Mouse (Mus musculus) limb, embryonic 11.5 days (tissue): ENCODE results near the gene Spc24. TPM values are rescaled to one million over a fixed set of nuclear protein-coding genes. Genes with fewer than 3 reads are reported as not detected.
A peak's percentile ranks its signal among the peaks of the same experiment; 100 is the strongest.
"Not testable (repeated sequence)": the region's sequence is repeated elsewhere in the genome, so short reads cannot be mapped to it uniquely, and the experiment has no call there.

ENCODE experiments used
- ATAC-seq: fragments of 200-750 bp; cut with Nextera tagmentation; 2 replicates; pipeline ENCODE4 v1.8.0; 2017; ENCODE audit warnings: low read depth; ENCODE audit not compliant: insufficient number of reproducible peaks, low FRiP score, low TSS enrichment
- DNase-seq: peaks from one replicate; pipeline ENCODE4 v3.0.0-alpha.2; 2015; ENCODE audit warnings: low spot score
- H3K27ac ChIP-seq: fragments of 300-500 bp; sonication (generic); replicated peaks from 2 replicates; pipeline ENCODE4 v1.5.1; 2014; ENCODE audit warnings: low read depth, mild to moderate bottlenecking, low read length
- H3K27me3 ChIP-seq: fragments of 300-500 bp; sonication (generic); 2 replicates; pipeline ENCODE4 v1.6.1; 2014; ENCODE audit warnings: mild to moderate bottlenecking, low read length, mixed read lengths; ENCODE audit not compliant: control insufficient read depth, insufficient read depth
- H3K36me3 ChIP-seq: fragments of 300-500 bp; sonication (generic); 2 replicates; pipeline ENCODE4 v1.6.1; 2014; ENCODE audit warnings: mild to moderate bottlenecking, low read length, moderate library complexity, mixed read lengths; ENCODE audit not compliant: control insufficient read depth, insufficient read depth
- H3K4me1 ChIP-seq: fragments of 300-500 bp; sonication (generic); 2 replicates; pipeline ENCODE4 v1.6.1; 2014; ENCODE audit warnings: low read length, mixed read lengths; ENCODE audit not compliant: control insufficient read depth, insufficient read depth
- H3K4me2 ChIP-seq: fragments of 300-500 bp; sonication (generic); 2 replicates; pipeline ENCODE4 v1.6.1; 2014; ENCODE audit warnings: low read depth, mild to moderate bottlenecking, moderate library complexity; ENCODE audit not compliant: severe bottlenecking
- H3K4me3 ChIP-seq: fragments of 300-500 bp; sonication (generic); 2 replicates; pipeline ENCODE4 v1.5.1; 2014; ENCODE audit warnings: low read depth, low read length
- H3K9ac ChIP-seq: fragments of 300-500 bp; sonication (generic); 2 replicates; pipeline ENCODE4 v1.6.1; 2014; ENCODE audit warnings: mild to moderate bottlenecking, low read length
- H3K9me3 ChIP-seq: fragments of 300-500 bp; sonication (generic); 2 replicates; pipeline ENCODE4 v1.6.1; 2016; ENCODE audit warnings: low read length; ENCODE audit not compliant: control insufficient read depth
- WGBS: fragments of 180-500 bp; shearing (Covaris S2); extraction: QIAGEN DNeasy Blood & Tissue Kit; methylation state at CpG from one replicate; pipeline ENCODE4 v1.1.7; 2014; 5-methylcytosine and 5-hydroxymethylcytosine counted together
- polyA plus RNA-seq: library from polyadenylated mRNA; unstranded; fragments of >200 nt; fragmentation: Nextera tagmentation; extraction: Ambion mirVana; gene quantifications from 2 replicates; pipeline ENCODE4 v1.2.1, GENCODE M21; 2014

Spc24 gene
- polyA plus RNA-seq, 1 experiment from 2014 or later: 183 TPM

GRCm38 (mm10) chr9:21792644-21793043 is 32.5 kb upstream of the Spc24 start:
- peaks cover 16% of the 10 kb centered on the region for H3K4me1 ChIP-seq
- no peak overlapping the region for H3K4me2 ChIP-seq
- 74% methylated on average over 8 of the region's 8 CpGs for WGBS
- no peak overlapping the region for H3K9ac ChIP-seq
- no peaks in the 10 kb centered on the region for H3K27me3 ChIP-seq
- ATAC-seq (no peak), DNase-seq (no peak)
- H3K36me3 ChIP-seq: peaks cover 28% of the 10 kb centered on the region
- H3K27ac ChIP-seq: no peak overlapping the region
- no peak overlapping the region for H3K4me3 ChIP-seq
- H3K9me3 ChIP-seq: no peaks in the 10 kb centered on the region

GRCm38 (mm10) chr9:21791861-21792260 is 31.8 kb upstream of the Spc24 start:
- Histone ChIP-seq H3K36me3 (peaks cover 28% of the 10 kb centered on the region), H3K9ac (no peak overlapping the region), H3K4me2 (no peak overlapping the region), H3K27me3 (no peaks in the 10 kb centered on the region), H3K4me3 (no peak overlapping the region), H3K27ac (no peak overlapping the region), H3K4me1 (peaks cover 13% of the 10 kb centered on the region), H3K9me3 (no peaks in the 10 kb centered on the region)
- no peak for DNase-seq
- no peak for ATAC-seq
- 92% methylated on average over 8 of the region's 8 CpGs for WGBS

GRCm38 (mm10) chr9:21788234-21788633 is 28.1 kb upstream of the Spc24 start:
- no peak for ATAC-seq
- H3K4me2 ChIP-seq: no peak overlapping the region
- WGBS: 67% methylated on average over 9 of the region's 9 CpGs

GRCm38 (mm10) chr9:21787654-21788053 is 27.6 kb upstream of the Spc24 start:
- Histone ChIP-seq H3K36me3 (peaks cover 17% of the 10 kb centered on the region), H3K4me1 (peaks cover 3% of the 10 kb centered on the region; the same call in 1 of the 2 replicates), H3K9ac (no peak overlapping the region), H3K27me3 (no peaks in the 10 kb centered on the region), H3K4me3 (no peak overlapping the region), H3K9me3 (no peaks in the 10 kb centered on the region), H3K4me2 (no peak overlapping the region), H3K27ac (no peak overlapping the region; the same call in 1 of the 2 replicates)
- ATAC-seq (no peak), DNase-seq (no peak)
- 72% methylated on average over 5 of the region's 5 CpGs for WGBS

More at GRCm38 (mm10) chr9:21788234-21788633, 28.1 kb upstream of the Spc24 start:
- Histone ChIP-seq H3K9ac (no peak overlapping the region), H3K36me3 (peaks cover 17% of the 10 kb centered on the region), H3K4me1 (peaks cover 3% of the 10 kb centered on the region; the same call in 1 of the 2 replicates), H3K9me3 (no peaks in the 10 kb centered on the region), H3K27me3 (no peaks in the 10 kb centered on the region), H3K4me3 (no peak overlapping the region), H3K27ac (no peak overlapping the region; the same call in 1 of the 2 replicates)
- DNase-seq: no peak

- Histone ChIP-seq H3K27me3 (no peaks in the 10 kb centered on the region), H3K27ac (no peak overlapping the region; the same call in 1 of the 2 replicates), H3K4me1 (peaks cover 6% of the 10 kb centered on the region; the same call in 1 of the 2 replicates), H3K36me3 (peaks cover 15% of the 10 kb centered on the region), H3K9me3 (no peaks in the 10 kb centered on the region), H3K4me3 (no peak overlapping the region), H3K9ac (no peak overlapping the region), H3K4me2 (no peak overlapping the region)
- ATAC-seq: peak; percentile 19; the same call in 1 of the 2 replicates
- WGBS: 8% methylated on average over 6 of the region's 6 CpGs
- DNase-seq: peak; percentile 84
Measured at GRCm38 (mm10) chr9:21786906-21787305, 26.8 kb upstream of the Spc24 start.

- H3K4me3 ChIP-seq, H3K9me3 ChIP-seq, H3K27me3 ChIP-seq, H3K36me3 ChIP-seq, H3K9ac ChIP-seq, H3K4me2 ChIP-seq, DNase-seq, ATAC-seq, H3K4me1 ChIP-seq, H3K27ac ChIP-seq: not testable (repeated sequence)
- 76% methylated on average over 1 of the region's 2 CpGs for WGBS
Measured at GRCm38 (mm10) chr9:21786309-21786708, 26.2 kb upstream of the Spc24 start.

GRCm38 (mm10) chr9:21784517-21785307 is 24.6 kb upstream of the Spc24 start:
- H3K4me2 ChIP-seq: no peak overlapping the region
- ATAC-seq (no peak), DNase-seq (no peak)
- peaks cover 17% of the 10 kb centered on the region for H3K36me3 ChIP-seq
- no peak overlapping the region for H3K4me3 ChIP-seq
- H3K27me3 ChIP-seq: no peaks in the 10 kb centered on the region
- H3K27ac ChIP-seq: no peak overlapping the region
- H3K9ac ChIP-seq: no peak overlapping the region
- H3K4me1 ChIP-seq: peaks cover 6% of the 10 kb centered on the region; the same call in 1 of the 2 replicates
- no peaks in the 10 kb centered on the region for H3K9me3 ChIP-seq
- WGBS: 88% methylated on average over 7 of the region's 7 CpGs

- 65% methylated on average over 15 of the region's 15 CpGs for WGBS
- Histone ChIP-seq H3K4me2 (no peak overlapping the region), H3K27ac (no peak overlapping the region), H3K4me1 (peaks cover 2% of the 10 kb centered on the region; the same call in 1 of the 2 replicates), H3K27me3 (no peaks in the 10 kb centered on the region), H3K9me3 (no peaks in the 10 kb centered on the region), H3K9ac (no peak overlapping the region), H3K4me3 (no peak overlapping the region), H3K36me3 (peaks cover 35% of the 10 kb centered on the region)
- ATAC-seq (peak; percentile 40; the same call in 1 of the 2 replicates), DNase-seq (peak; percentile 45)
Measured at GRCm38 (mm10) chr9:21781657-21782468, 21.8 kb upstream of the Spc24 start.
